Mouse (Mus musculus) heart, adult 2 months (tissue): Measurements from ENCODE around the gene Pbx2. TPM values are rescaled to one million over a fixed set of nuclear protein-coding genes. Genes with fewer than 3 reads are reported as not detected.

Experiments
- DNase-seq, 2 experiments: peaks; one replicate each; pipeline ENCODE4 v3.0.0; 2021
- H3K27ac ChIP-seq: fragments of 200-600 bp; 2 replicates; pipeline ENCODE4 v1.8.1; 2022
- H3K27me3 ChIP-seq: fragments of 200-500 bp; 2 replicates; pipeline ENCODE4 v1.6.1; 2012; ENCODE audit warnings: mild to moderate bottlenecking, low read length, inconsistent platforms, mixed read lengths; ENCODE audit not compliant: control insufficient read depth, insufficient read depth
- H3K36me3 ChIP-seq: fragments of 200-500 bp; 2 replicates; pipeline ENCODE4 v1.6.1; 2012; ENCODE audit warnings: low read length, inconsistent platforms; ENCODE audit not compliant: control insufficient read depth, insufficient read depth
- H3K4me1 ChIP-seq: fragments of 200-500 bp; 2 replicates; pipeline ENCODE4 v1.6.1; 2011; ENCODE audit warnings: low read length; ENCODE audit not compliant: control insufficient read depth, insufficient read depth
- H3K4me3 ChIP-seq: fragments of 200-600 bp; 2 replicates; pipeline ENCODE4 v1.8.1; 2022
- H3K79me2 ChIP-seq: fragments of 200-500 bp; replicated peaks from 2 replicates; pipeline ENCODE4 v1.6.1; 2012; ENCODE audit warnings: mild to moderate bottlenecking, inconsistent platforms, low read length, moderate library complexity, mixed read lengths; ENCODE audit not compliant: control insufficient read depth, insufficient read depth
- H3K9ac ChIP-seq: fragments of 200-500 bp; 2 replicates; pipeline ENCODE4 v1.6.1; 2012; ENCODE audit warnings: low read depth, mild to moderate bottlenecking, control low read depth, inconsistent platforms, low read length, mixed read lengths
- CTCF ChIP-seq: fragments of 200-600 bp; IDR thresholded peaks from 2 replicates; pipeline ENCODE4 v1.8.1; 2022; ENCODE audit warnings: antibody characterized with exemption, mild to moderate bottlenecking, moderate library complexity
- EP300 ChIP-seq: fragments of 200-500 bp; IDR thresholded peaks from 2 replicates; pipeline ENCODE4 v1.6.1; 2011; ENCODE audit warnings: low read depth, low read length, control low read depth; ENCODE audit not compliant: insufficient read depth
- POLR2A ChIP-seq: fragments of 200-500 bp; IDR thresholded peaks from 2 replicates; pipeline ENCODE4 v1.6.1; 2011; ENCODE audit warnings: mild to moderate bottlenecking, low read depth, low read length, control low read depth; ENCODE audit not compliant: insufficient read depth
- WGBS: fragments of 180-500 bp; shearing (Covaris S2); methylation state at CpG from one replicate; pipeline ENCODE4 v1.1.7; 2018; 5-methylcytosine and 5-hydroxymethylcytosine counted together
- intact Hi-C: fragments of 180-260 bp; cut with DNase I; formaldehyde crosslinking; loops from one replicate; pipeline ENCODE4 v1.15.1; 2025
- polyA plus RNA-seq: library from polyadenylated mRNA; depleted of rRNA; stranded (reverse); fragments of >200 nt; gene quantifications from 2 replicates; pipeline ENCODE4 v1.2.3, GENCODE M21; 2012
- total RNA-seq, 2 experiments: library from RNA; stranded (reverse); gene quantifications; 2 replicates each; pipeline ENCODE4 v1.2.3; 2021

Pbx2 gene
- total and polyA plus RNA-seq, 3 experiments: 16.1 to 22.1 (median 18.4) TPM

- Histone ChIP-seq H3K27ac (peak overlapping the region; percentile 97), H3K4me3 (peak overlapping the region; percentile 74), H3K79me2 (no peaks in the 10 kb centered on the region), H3K4me1 (peaks cover 17% of the 10 kb centered on the region), H3K9ac (peak overlapping the region; percentile 89), H3K27me3 (no peaks in the 10 kb centered on the region), H3K36me3 (no peaks in the 10 kb centered on the region)
- 4% methylated on average over 23 of the region's 35 CpGs for WGBS
- peak; percentile 90 to 91 for DNase-seq
- no peak for TF ChIP-seq CTCF
- TF ChIP-seq POLR2A: peak; percentile 87
- TF ChIP-seq EP300: 0 out of 2 replicates have a peak, but pooled peaks have one; percentile 32
- intact Hi-C loops: loop anchor here (10.0 kb wide), 1 partner anchor 667 kb away; the partner anchor contains the start of gene Rgl2
Measured at GRCm38 (mm10) chr17:34591994-34592375, 919 bp downstream of the Pbx2 start.

- no peak for DNase-seq
- TF ChIP-seq POLR2A: no peak; the same call in 1 of the 2 replicates
- TF ChIP-seq EP300: no peak
- no peak for TF ChIP-seq CTCF
- peak overlapping the region; percentile 74 for H3K4me3 ChIP-seq
- no peaks in the 10 kb centered on the region for H3K79me2 ChIP-seq
- intact Hi-C loops: loop anchor here (10.0 kb wide), 1 partner anchor 668 kb away; the partner anchor contains the start of gene Rgl2
- H3K27ac ChIP-seq: peak overlapping the region; percentile 87
- H3K9ac ChIP-seq: peak overlapping the region; percentile 88
- H3K4me1 ChIP-seq: peaks cover 17% of the 10 kb centered on the region
- WGBS: 6% methylated on average over 30 of the region's 32 CpGs
- H3K27me3 ChIP-seq: no peaks in the 10 kb centered on the region
- H3K36me3 ChIP-seq: no peaks in the 10 kb centered on the region
Measured at GRCm38 (mm10) chr17:34592581-34593549, 1.8 kb downstream of the Pbx2 start.

- no peak for TF ChIP-seq EP300
- TF ChIP-seq POLR2A: no peak
- TF ChIP-seq CTCF: no peak
- DNase-seq: peak; percentile 38 to 44
- Histone ChIP-seq H3K79me2 (no peaks in the 10 kb centered on the region), H3K36me3 (no peaks in the 10 kb centered on the region), H3K27me3 (no peaks in the 10 kb centered on the region), H3K27ac (no peak overlapping the region; the same call in 1 of the 2 replicates), H3K4me1 (peaks cover 12% of the 10 kb centered on the region), H3K9ac (peak overlapping the region; percentile 60; the same call in 1 of the 2 replicates), H3K4me3 (peak overlapping the region; percentile 74)
- 56% methylated on average over 34 of the region's 34 CpGs for WGBS
- intact Hi-C loops: loop anchor here (10.0 kb wide), 1 partner anchor 669 kb away; the partner anchor contains the start of gene Rgl2
Measured at GRCm38 (mm10) chr17:34593752-34594525, 2.9 kb downstream of the Pbx2 start.

- 74% methylated on average over 8 of the region's 8 CpGs for WGBS
- Histone ChIP-seq H3K9ac (no peak overlapping the region), H3K4me1 (peaks cover 6% of the 10 kb centered on the region), H3K36me3 (no peaks in the 10 kb centered on the region), H3K4me3 (no peak overlapping the region), H3K79me2 (no peaks in the 10 kb centered on the region), H3K27me3 (no peaks in the 10 kb centered on the region), H3K27ac (no peak overlapping the region)
- TF ChIP-seq POLR2A (no peak), EP300 (no peak), CTCF (no peak)
- intact Hi-C loops: loop anchor here (10.0 kb wide), 1 partner anchor 671 kb away; the partner anchor contains the start of gene Rgl2
- no peak for DNase-seq
Measured at GRCm38 (mm10) chr17:34596098-34596497, 5.0 kb downstream of the Pbx2 start.

GRCm38 (mm10) chr17:34597566-34598095, 6.6 kb downstream of the Pbx2 start, which contains the start of gene Ager:
Gene Ager, plus strand, starts transcription at chr17:34597862.
- TF ChIP-seq POLR2A (no peak), EP300 (no peak), CTCF (no peak)
- intact Hi-C loops: loop anchor here (10.0 kb wide), 1 partner anchor 673 kb away; the partner anchor contains the start of gene Rgl2
- Histone ChIP-seq H3K27ac (no peak within 1 kb of the TSS), H3K4me3 (no peak within 1 kb of the TSS), H3K4me1 (peaks cover 4% of the 10 kb centered on the region; the same call in 1 of the 2 replicates), H3K79me2 (no peaks in the 10 kb centered on the region), H3K36me3 (no peaks in the 10 kb centered on the region), H3K27me3 (no peaks in the 10 kb centered on the region), H3K9ac (no peak within 1 kb of the TSS)
- WGBS: 21% methylated on average over 6 of the region's 6 CpGs
- no peak for DNase-seq
